Mouse (Mus musculus) myocyte (in vitro differentiated cells): ENCODE data around the gene Clasp1. TPM values are rescaled to one million over a fixed set of nuclear protein-coding genes. Genes with fewer than 3 reads are reported as not detected.

Source experiments
- H3K27me3 ChIP-seq: one replicate; pipeline ENCODE4 v1.6.1; 2011; ENCODE audit not compliant: control insufficient read depth, insufficient read depth, insufficient read length
- H3K36me3 ChIP-seq: one replicate; pipeline ENCODE4 v1.6.1; 2011; ENCODE audit not compliant: control insufficient read depth, insufficient read depth
- H3K4me2 ChIP-seq: one replicate; pipeline ENCODE4 v1.6.1; 2011; ENCODE audit warnings: low read depth, control low read depth
- H3K4me3 ChIP-seq: one replicate; pipeline ENCODE4 v1.5.1; 2011; ENCODE audit warnings: mild to moderate bottlenecking, control low read depth, moderate library complexity
- H3K79me2 ChIP-seq: one replicate; pipeline ENCODE4 v1.6.1; 2011; ENCODE audit not compliant: control insufficient read depth, insufficient read depth
- H3ac ChIP-seq: one replicate; pipeline ENCODE4 v1.6.1; 2011; ENCODE audit not compliant: control insufficient read depth, insufficient read length
- CEBPB ChIP-seq: IDR thresholded peaks from 2 replicates; pipeline ENCODE4 v1.6.1; 2011; ENCODE audit warnings: mild to moderate bottlenecking, moderate library complexity; ENCODE audit not compliant: poor library complexity, insufficient read depth, severe bottlenecking
- E2F4 ChIP-seq: IDR thresholded peaks from one replicate; pipeline ENCODE4 v1.6.1; 2011; ENCODE audit warnings: mild to moderate bottlenecking, control low read depth, moderate library complexity; ENCODE audit not compliant: insufficient read depth
- MAX ChIP-seq: IDR thresholded peaks from one replicate; pipeline ENCODE4 v1.6.1; 2011; ENCODE audit warnings: low read depth, mild to moderate bottlenecking, control low read depth
- MYOD1 ChIP-seq, 3 experiments: IDR thresholded peaks; one replicate each; pipeline ENCODE4 v1.6.1; 2011; ENCODE audit warnings: control low read depth in 2 of 3, low read depth in 2 of 3, mild to moderate bottlenecking in 2 of 3, moderate library complexity in 1 of 3; ENCODE audit not compliant: insufficient read length in 2 of 3, control insufficient read depth in 1 of 3
- MYOG ChIP-seq, 3 experiments: IDR thresholded peaks; one replicate each; pipeline ENCODE4 v1.6.1; 2011; ENCODE audit warnings: control low read depth in 2 of 3, low read depth in 2 of 3, mild to moderate bottlenecking in 2 of 3; ENCODE audit not compliant: insufficient read length in 2 of 3, control insufficient read depth in 1 of 3, insufficient read depth in 1 of 3
- POLR2A ChIP-seq: IDR thresholded peaks from one replicate; pipeline ENCODE4 v1.6.1; 2011; ENCODE audit warnings: low read depth, mild to moderate bottlenecking, control low read depth, moderate library complexity; ENCODE audit not compliant: insufficient read length
- POLR2AphosphoS2 ChIP-seq: IDR thresholded peaks from one replicate; pipeline ENCODE4 v1.6.1; 2011; ENCODE audit warnings: low read depth, control low read depth; ENCODE audit not compliant: insufficient read length
- REST ChIP-seq: IDR thresholded peaks from one replicate; pipeline ENCODE4 v1.6.1; 2011; ENCODE audit warnings: mild to moderate bottlenecking, control low read depth, moderate library complexity; ENCODE audit not compliant: insufficient read depth, insufficient read length
- SRF ChIP-seq: IDR thresholded peaks from one replicate; pipeline ENCODE4 v1.6.1; 2011; ENCODE audit warnings: low read depth; ENCODE audit not compliant: control insufficient read depth, insufficient read length
- TCF12 ChIP-seq: IDR thresholded peaks from one replicate; pipeline ENCODE4 v1.6.1; 2011; ENCODE audit warnings: mild to moderate bottlenecking, control low read depth; ENCODE audit not compliant: poor library complexity, insufficient read depth, severe bottlenecking
- TCF3 ChIP-seq: IDR thresholded peaks from one replicate; pipeline ENCODE4 v1.6.1; 2011; ENCODE audit warnings: low read depth, control low read depth; ENCODE audit not compliant: insufficient read length
- USF1 ChIP-seq: IDR thresholded peaks from one replicate; pipeline ENCODE4 v1.6.1; 2011; ENCODE audit warnings: low read depth, mild to moderate bottlenecking, control low read depth, moderate library complexity
- polyA plus RNA-seq: library from polyadenylated mRNA; unstranded; fragments of >200 nt; fragmentation: generic; extraction: Trizol; gene quantifications from one replicate; pipeline ENCODE4 v1.2.1, GENCODE M21; 2012; ENCODE audit warnings: missing spikeins

Gene Clasp1
- polyA plus RNA-seq, 1 experiment = 31.1 TPM

GRCm38 (mm10) chr1:118625921-118626320 lies 237.1 kb downstream of the Clasp1 start:
- no peaks in the 10 kb centered on the region for H3K36me3 ChIP-seq
- TF ChIP-seq POLR2AphosphoS2 = no peak
- TF ChIP-seq USF1 = no peak
- no peak for TF ChIP-seq MYOG (IDR thresholded peaks at IDR 0.05; ENCODE audit: control insufficient read depth in 1 of 3, insufficient read depth in 1 of 3, insufficient read length in 2 of 3, low read depth in 2 of 3)
- no peak for TF ChIP-seq POLR2A
- TF ChIP-seq TCF12 = no peak
- TF ChIP-seq MYOD1 (IDR thresholded peaks at IDR 0.05; ENCODE audit: control insufficient read depth in 1 of 3, insufficient read length in 2 of 3, low read depth in 2 of 3) = no peak
- TF ChIP-seq CEBPB = no peak
- TF ChIP-seq REST = no peak
- TF ChIP-seq SRF = no peak
- no peak for TF ChIP-seq E2F4
- no peak for TF ChIP-seq TCF3
- TF ChIP-seq MAX = no peak
- no peak overlapping the region for H3ac ChIP-seq
- H3K27me3 ChIP-seq = peaks cover 21% of the 10 kb centered on the region
- no peaks in the 10 kb centered on the region for H3K79me2 ChIP-seq
- H3K4me2 ChIP-seq = no peak overlapping the region
- no peak overlapping the region for H3K4me3 ChIP-seq

DNA sequence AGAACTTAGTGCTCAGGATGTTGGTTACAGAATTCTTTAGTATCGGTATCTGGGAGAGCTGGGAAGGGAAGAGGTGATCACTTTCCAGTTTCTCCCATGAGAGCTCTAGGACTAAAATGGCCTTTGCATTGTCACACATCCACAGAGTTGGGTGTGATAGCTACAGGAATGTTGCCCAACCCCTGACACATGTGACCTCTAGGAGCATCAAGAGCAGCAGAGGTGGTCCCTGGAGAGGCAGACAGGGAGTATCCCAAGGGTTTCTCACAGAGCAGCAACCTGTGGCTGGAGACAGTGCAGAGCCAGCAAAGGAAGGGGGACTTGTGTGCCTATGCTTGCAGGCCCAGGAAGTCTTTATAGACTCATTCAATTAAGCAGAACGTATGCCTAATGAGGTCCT lies 237.6 kb downstream of the Clasp1 start:
- Histone ChIP-seq H3K27me3 (peaks cover 21% of the 10 kb centered on the region), H3K36me3 (no peaks in the 10 kb centered on the region), H3ac (no peak overlapping the region), H3K79me2 (no peaks in the 10 kb centered on the region), H3K4me3 (no peak overlapping the region), H3K4me2 (no peak overlapping the region)
- TF ChIP-seq REST (no peak), TCF12 (no peak)

DNA sequence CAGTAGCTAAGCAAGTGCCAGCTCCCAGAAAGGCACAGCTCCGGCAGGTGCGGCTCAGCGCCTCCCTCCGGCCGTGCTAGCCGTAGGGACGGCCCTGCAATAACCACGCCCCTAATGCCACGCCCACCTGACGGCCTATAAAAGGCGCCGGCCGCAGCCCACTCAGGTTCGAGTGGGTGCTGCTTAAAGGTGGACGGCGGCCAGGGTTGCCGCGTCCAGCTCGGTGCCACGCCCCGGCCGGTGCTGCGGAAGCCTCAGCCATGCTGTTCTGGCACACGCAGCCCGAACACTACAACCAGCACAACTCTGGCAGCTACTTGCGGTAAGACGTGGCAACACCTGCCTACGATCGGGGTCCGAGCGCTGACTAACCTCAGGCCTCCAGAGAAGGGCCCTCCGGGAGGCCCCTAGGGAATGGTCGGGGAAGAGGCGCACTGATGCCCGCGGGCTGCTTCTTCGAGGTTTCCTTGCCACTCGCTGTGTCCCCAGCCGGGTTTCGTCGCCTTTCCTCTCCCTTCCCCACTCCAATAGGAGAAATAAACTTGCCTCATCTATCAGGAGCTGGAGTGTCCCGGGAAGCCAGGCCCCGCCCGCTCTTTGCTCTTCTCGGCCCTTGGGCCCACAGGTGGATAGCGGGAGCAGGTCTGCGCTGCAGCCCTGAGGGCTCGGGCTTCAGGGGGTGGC lies 239.1 kb downstream of the Clasp1 start, which contains the start of gene Tfcp2l1:
Gene Tfcp2l1 (plus strand): TSS at position 165 of the 684 bp plus-strand sequence.
- no peaks in the 10 kb centered on the region for H3K36me3 ChIP-seq
- no peak for TF ChIP-seq MYOG (IDR thresholded peaks at IDR 0.05; ENCODE audit: control insufficient read depth in 1 of 3, insufficient read depth in 1 of 3, insufficient read length in 2 of 3, low read depth in 2 of 3)
- TF ChIP-seq MYOD1 (IDR thresholded peaks at IDR 0.05; ENCODE audit: control insufficient read depth in 1 of 3, insufficient read length in 2 of 3, low read depth in 2 of 3) = no peak
- no peak for TF ChIP-seq POLR2AphosphoS2
- no peak for TF ChIP-seq POLR2A
- no peak for TF ChIP-seq REST
- no peak for TF ChIP-seq MAX
- TF ChIP-seq TCF12 = no peak
- no peak for TF ChIP-seq E2F4
- TF ChIP-seq CEBPB = no peak
- no peak for TF ChIP-seq USF1
- no peak for TF ChIP-seq TCF3
- TF ChIP-seq SRF = no peak
- H3K27me3 ChIP-seq = peaks cover 26% of the 10 kb centered on the region
- H3K4me3 ChIP-seq = no peak within 1 kb of the TSS
- peak within 1 kb of the TSS; percentile 45 for H3K4me2 ChIP-seq
- H3ac ChIP-seq = no peak within 1 kb of the TSS
- no peaks in the 10 kb centered on the region for H3K79me2 ChIP-seq

DNA sequence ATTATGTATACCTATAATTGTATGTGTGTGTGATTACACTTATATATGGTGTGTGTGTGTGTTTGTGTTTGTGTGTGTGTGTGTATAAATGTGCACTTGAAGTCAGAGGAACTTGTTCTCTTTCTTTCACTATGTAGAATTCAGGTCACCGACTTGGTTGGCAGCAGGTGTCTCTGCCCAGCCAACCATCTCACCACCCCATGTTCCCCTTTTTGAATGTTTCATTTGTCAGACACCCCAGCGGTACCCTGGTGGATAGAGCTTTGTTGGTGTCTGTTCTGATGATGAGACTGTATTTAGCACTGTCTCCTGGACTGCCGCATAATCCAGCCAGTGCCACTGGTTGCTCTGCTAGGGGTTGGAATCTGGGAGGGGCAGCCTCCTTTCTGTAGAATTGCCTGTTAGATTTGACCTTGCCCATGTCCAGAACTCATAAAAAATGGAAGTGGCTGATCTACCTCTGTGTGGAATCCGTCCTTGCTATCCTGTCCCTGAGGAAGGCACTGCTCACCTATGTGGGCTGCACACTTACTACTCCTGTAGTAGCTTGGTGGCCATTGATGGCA lies 244.6 kb downstream of the Clasp1 start:
- Histone ChIP-seq H3ac (no peak overlapping the region), H3K36me3 (no peaks in the 10 kb centered on the region), H3K4me3 (no peak overlapping the region), H3K4me2 (no peak overlapping the region), H3K79me2 (no peaks in the 10 kb centered on the region), H3K27me3 (peaks cover 26% of the 10 kb centered on the region)
- no peak for TF ChIP-seq POLR2AphosphoS2
- no peak for TF ChIP-seq CEBPB
- TF ChIP-seq MAX = no peak
- TF ChIP-seq E2F4 = no peak
- no peak for TF ChIP-seq REST
- no peak for TF ChIP-seq SRF
- TF ChIP-seq MYOD1 (IDR thresholded peaks at IDR 0.05; ENCODE audit: control insufficient read depth in 1 of 3, insufficient read length in 2 of 3, low read depth in 2 of 3) = no peak
- no peak for TF ChIP-seq POLR2A
- TF ChIP-seq TCF12 = no peak
- TF ChIP-seq TCF3 = no peak
- no peak for TF ChIP-seq USF1
- no peak for TF ChIP-seq MYOG (IDR thresholded peaks at IDR 0.05; ENCODE audit: control insufficient read depth in 1 of 3, insufficient read depth in 1 of 3, insufficient read length in 2 of 3, low read depth in 2 of 3)
